Mouse (Mus musculus) bone marrow macrophage, adult 2 months (primary cell): Measurements from ENCODE around the gene Isca1.

Source experiments
- CTCF ChIP-seq: IDR thresholded peaks from 2 replicates; pipeline ENCODE4 v1.5.1; 2012; ENCODE audit warnings: low read depth, mild to moderate bottlenecking, low read length, moderate library complexity
- POLR2A ChIP-seq: IDR thresholded peaks from 2 replicates; pipeline ENCODE4 v1.6.1; 2012; ENCODE audit warnings: mild to moderate bottlenecking, low read depth, low read length, borderline replicate concordance

DNA sequence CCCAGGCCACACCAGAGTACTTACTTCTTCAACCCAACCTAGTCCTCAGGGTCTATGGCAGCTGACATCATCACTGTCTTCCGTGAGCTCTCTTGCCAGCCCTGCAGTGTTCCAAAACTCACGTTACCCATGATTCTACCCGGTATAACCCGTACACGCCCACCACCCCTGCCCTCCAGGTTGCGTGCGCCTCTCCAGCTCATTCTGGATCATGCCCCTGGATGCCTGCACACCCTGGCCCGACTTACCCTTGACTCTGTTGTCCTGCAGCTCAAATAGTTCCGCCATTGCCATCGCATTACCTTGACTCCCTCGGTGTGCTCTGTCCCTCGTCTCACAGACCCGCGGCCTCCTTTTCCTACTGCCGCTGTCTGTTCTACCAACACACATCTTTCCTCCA is 59.4 kb downstream of the Isca1 start, which contains the start of gene Spata31d1a:
- TF ChIP-seq CTCF (no peak), POLR2A (no peak)
